Mouse (Mus musculus) brain, embryonic 14.5 days (tissue): ENCODE measurements at regions not wholly inside any gene's neighbourhood (a gene's known extent, or its start where the extent isn't known, plus 50 kb on each side); places are given as distances from the start of the nearest gene placed in this dataset.
A peak's percentile ranks its signal among the peaks of the same experiment; 100 is the strongest.

Source experiments
- DNase-seq: peaks from one replicate; pipeline ENCODE4 v3.0.0-alpha.2; 2011; ENCODE audit warnings: low read depth
- CTCF ChIP-seq: fragments of 200-500 bp; IDR thresholded peaks from 2 replicates; pipeline ENCODE4 v1.5.1; 2012; ENCODE audit warnings: inconsistent platforms, mild to moderate bottlenecking, moderate library complexity, borderline replicate concordance; ENCODE audit not compliant: insufficient read depth, insufficient read length; ENCODE audit errors: extremely low read depth
- POLR2A ChIP-seq: fragments of 200-500 bp; IDR thresholded peaks from 2 replicates; pipeline ENCODE4 v1.6.1; 2012; ENCODE audit warnings: mild to moderate bottlenecking, inconsistent platforms, borderline replicate concordance; ENCODE audit not compliant: poor library complexity, insufficient read depth, insufficient read length, severe bottlenecking; ENCODE audit errors: extremely low read depth

DNA sequence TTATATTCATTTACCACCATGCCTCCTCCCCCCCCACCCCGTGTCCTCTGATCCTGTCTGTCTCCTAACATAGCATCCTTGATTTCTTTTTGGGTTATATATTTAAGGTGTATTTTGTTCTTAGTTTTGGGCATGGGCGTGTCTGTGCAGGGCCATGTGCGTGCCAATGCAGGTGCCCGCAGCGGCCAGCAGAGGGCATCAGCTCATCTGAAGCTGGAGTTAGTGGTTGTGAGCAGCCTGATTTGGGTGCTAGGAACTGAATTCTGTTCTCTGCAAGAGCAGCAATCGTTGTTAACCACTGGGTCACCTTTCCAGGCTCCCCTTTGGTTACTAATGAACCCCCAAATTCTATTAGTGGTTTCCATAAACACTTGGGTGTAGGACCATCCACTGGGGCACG, 167.5 kb upstream of the Zfp64 start:
- TF ChIP-seq POLR2A (no peak), CTCF (peak; percentile 6; the same call in 1 of the 2 replicates)
- DNase-seq, result no peak

DNA sequence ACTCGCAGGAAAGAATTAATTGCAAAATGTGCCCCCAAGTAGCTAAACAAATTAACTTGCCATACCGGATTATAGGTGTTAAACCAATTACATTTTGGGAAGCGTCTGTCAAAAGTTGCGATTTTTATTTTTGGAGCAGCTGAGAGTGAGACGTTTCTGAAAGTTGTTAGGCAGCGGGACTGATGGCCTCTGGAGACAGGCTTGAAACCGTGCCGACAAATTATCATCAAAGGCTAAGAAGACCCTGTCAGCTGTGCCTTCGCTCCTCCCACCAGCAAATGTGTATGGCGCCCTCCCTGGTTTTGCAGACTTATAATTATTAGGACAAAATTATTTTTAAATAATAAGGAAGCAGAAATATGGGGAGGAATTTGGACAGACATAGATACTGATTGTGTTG, 161.5 kb upstream of the Zfp64 start:
- DNase-seq, result peak; percentile 49
- TF ChIP-seq CTCF (no peak), POLR2A (no peak)

- no peak for DNase-seq
- no peak for TF ChIP-seq POLR2A
- TF ChIP-seq CTCF, result peak; percentile 40
Observed at GRCm38 (mm10) chr2:169109044-169109443, 153.7 kb upstream of the Zfp64 start.

- peak; percentile 39 for DNase-seq
Observed at GRCm38 (mm10) chr2:169108037-169108436, 152.7 kb upstream of the Zfp64 start.

GRCm38 (mm10) chr2:169101506-169102261, 146.3 kb upstream of the Zfp64 start:
- TF ChIP-seq POLR2A, result no peak
- no peak for TF ChIP-seq CTCF
- DNase-seq, result no peak

More at GRCm38 (mm10) chr2:169108037-169108436, 152.7 kb upstream of the Zfp64 start:
- TF ChIP-seq POLR2A, result no peak
- peak; percentile 85 for TF ChIP-seq CTCF

GRCm38 (mm10) chr2:169100516-169100915, 145.1 kb upstream of the Zfp64 start:
- no peak for TF ChIP-seq POLR2A
- TF ChIP-seq CTCF, result no peak

DNA sequence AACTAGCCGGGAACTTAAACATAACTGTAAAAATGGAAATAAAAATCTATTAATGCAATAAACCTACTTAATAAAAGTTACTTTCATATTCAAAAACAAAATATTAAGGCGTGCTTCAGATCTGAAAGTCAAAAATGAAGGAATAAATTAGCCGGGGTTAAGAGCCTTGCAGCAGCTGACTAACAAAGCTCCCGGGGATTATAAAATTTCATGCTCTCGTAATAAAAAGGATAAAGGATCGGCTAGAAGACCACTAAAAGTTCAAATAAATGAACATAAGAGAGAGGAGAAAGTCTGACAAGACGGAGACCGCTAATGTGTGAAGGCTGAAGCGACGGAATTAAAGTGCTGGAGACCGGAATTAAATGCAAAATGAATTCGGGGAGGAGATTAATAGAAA, 144.3 kb upstream of the Zfp64 start:
- TF ChIP-seq POLR2A (no peak), CTCF (no peak)
- peak; percentile 29 for DNase-seq

More at GRCm38 (mm10) chr2:169100516-169100915, 145.1 kb upstream of the Zfp64 start:
- no peak for DNase-seq

DNA sequence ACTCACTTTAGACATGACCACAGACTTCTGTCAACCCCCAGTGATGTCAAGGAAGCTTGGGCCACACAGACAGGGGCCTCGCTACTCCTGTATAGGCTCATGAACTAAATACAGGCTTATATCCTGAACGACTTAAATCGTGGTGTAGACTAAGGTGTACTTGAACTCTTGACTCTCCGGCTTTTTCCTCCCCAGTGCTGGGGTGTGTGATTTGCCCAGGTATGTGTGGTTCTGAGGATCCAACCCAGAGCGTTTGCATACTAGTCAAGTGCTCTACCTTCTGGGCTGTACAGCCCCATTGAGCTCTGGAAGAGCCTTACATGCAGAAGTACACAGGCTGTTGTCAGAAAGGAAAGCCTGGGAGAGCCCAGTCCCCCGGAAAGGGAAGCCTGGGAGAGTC, 143.2 kb upstream of the Zfp64 start:
- no peak for TF ChIP-seq CTCF
- no peak for TF ChIP-seq POLR2A
- no peak for DNase-seq

GRCm38 (mm10) chr2:169094011-169094754, 138.8 kb upstream of the Zfp64 start:
- TF ChIP-seq POLR2A (no peak), CTCF (no peak)
- DNase-seq, result peak; percentile 71

DNA sequence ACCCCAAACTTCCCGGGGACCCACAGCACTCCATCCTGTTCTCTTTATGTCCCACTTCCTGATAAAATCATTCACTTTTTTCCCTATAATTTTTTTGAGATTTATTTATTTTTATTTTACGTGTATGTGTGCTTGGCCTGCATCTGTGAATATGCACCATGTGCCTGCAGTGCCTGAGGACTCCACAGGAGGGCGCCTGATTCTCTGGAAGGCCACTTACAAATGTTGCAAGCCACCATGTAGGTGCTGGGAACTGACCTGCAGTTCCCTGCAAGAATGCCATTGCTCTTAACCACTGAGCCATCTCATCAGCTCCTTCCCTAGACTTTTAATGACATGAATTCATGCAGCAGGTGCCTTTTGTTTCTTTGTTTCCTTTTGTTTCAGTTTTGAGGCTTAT, 134.9 kb upstream of the Zfp64 start:
- no peak for DNase-seq
- TF ChIP-seq CTCF, result peak; percentile 39; the same call in 1 of the 2 replicates
- TF ChIP-seq POLR2A, result no peak

DNA sequence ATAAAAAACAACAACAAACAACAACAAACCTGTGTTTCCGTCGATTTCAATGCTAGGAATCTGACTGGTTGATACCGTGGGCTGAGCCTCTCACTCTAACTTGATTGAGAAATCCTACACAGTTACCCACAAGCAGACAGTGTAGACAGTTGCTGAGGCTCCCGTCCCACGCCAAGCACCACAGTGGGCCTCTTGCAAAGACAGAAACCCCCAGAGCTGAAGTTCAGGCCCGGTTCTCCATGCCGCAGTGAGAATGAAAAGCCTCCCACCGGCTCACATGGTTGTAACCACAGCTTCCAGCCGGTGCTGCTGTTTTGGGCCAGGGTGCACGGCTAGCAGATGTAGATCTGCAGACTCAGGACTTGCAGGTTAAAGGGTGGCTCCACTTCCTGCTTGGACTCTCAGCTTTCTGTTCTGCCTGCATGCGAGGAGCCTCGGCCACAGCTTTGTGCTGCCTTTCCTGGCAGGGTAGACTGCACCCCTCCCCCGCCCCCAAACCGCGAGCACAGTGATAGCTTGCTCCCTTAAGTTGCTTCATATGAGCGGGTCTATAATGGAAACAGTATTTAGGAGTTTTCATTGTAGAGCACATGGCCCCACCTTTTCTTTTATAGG, 133.6 kb upstream of the Zfp64 start:
- DNase-seq, result peak; percentile 38
- TF ChIP-seq POLR2A (no peak), CTCF (no peak)

GRCm38 (mm10) chr2:169088301-169088700, 132.9 kb upstream of the Zfp64 start:
- TF ChIP-seq POLR2A, result no peak
- no peak for TF ChIP-seq CTCF
- DNase-seq, result no peak
